Mouse (Mus musculus): ENCODE measurements around the gene Gstm4.
"Not testable (repeated sequence)": the region's sequence is repeated elsewhere in the genome, so short reads cannot be mapped to it uniquely, and the experiment has no call there.

Gstm4 gene

GRCm38 (mm10) chr3:108069231-108069870 is 24.7 kb upstream of the Gstm4 start:
- no peak for DNase-seq (ENCODE audit: low spot score)

- DNase-seq (ENCODE audit: low spot score), result no peak
These were observed 24.1 kb upstream of the Gstm4 start for GRCm38 (mm10) chr3:108068826-108069225.

- no peak for DNase-seq (ENCODE audit: low spot score)
These were observed 22.8 kb upstream of the Gstm4 start for GRCm38 (mm10) chr3:108067370-108067934.

GRCm38 (mm10) chr3:108065551-108065950 is 20.9 kb upstream of the Gstm4 start:
- DNase-seq (ENCODE audit: low spot score), result no peak

DNA sequence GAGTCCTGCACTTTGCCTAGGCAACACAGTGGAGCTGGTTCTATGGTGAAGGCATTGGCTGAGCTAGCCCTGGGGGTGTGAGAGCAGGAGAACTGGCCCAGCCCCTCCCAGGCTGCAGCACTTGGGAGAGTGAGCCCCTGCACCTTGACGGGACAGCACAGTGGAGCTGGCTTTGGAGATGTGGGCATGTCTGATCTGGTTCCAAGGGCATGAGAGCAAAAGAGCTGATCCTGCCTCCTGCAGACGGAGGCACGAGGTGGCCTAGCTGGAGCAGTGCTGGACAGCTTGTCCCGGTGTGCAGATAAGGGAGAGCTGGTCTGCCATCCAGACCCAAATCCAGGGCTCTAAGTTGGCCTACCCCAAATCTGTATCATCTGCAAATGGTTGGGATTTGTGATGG is 20.0 kb upstream of the Gstm4 start:
- DNase-seq (ENCODE audit: low spot score), result no peak

DNA sequence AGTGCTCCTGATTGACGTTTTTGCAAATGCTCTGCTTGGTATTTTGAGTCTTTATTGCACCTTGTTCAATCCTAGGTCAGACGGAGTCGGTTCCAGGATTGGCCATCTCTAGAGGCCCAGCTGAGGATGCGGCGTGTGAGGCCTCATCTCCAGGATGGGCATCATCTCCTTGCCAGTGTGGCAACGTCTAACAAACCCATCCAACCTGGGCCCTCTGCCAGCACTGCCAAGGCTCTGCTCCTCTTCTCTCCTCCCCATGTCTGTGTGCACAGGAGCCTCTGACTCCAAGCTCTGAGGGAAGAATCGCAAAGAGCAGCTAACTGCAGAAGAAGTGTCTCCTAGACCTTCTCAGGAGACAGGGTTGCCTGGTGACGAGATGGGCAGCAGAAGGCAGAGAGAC is 18.0 kb upstream of the Gstm4 start:
- no peak for DNase-seq (ENCODE audit: low spot score)

GRCm38 (mm10) chr3:108061420-108061819 is 16.7 kb upstream of the Gstm4 start:
- DNase-seq (ENCODE audit: low spot score), result peak; percentile 65

- no peak for DNase-seq (ENCODE audit: low spot score)
These were observed 5.8 kb upstream of the Gstm4 start for GRCm38 (mm10) chr3:108050493-108050892.

DNA sequence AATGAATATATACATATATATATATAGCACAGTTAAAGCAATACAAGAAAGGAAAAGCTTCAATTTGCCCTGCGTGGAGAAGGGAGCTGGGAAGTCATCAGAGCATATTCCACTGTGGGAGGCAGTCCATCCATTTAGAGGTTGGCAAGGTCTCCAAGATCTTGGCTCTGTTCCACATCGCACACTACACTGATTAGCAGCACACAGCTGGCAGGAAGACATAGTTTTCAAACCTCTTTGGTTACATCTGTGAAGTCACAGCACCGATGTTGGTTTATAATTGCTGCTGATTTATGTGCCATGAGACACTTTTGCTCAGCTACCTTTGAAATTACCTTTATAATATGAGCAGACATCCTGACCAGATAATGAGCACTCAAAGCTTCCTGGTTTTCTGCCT is 3.6 kb upstream of the Gstm4 start:
- no peak for DNase-seq (ENCODE audit: low spot score)

GRCm38 (mm10) chr3:108046944-108047655 is 2.4 kb upstream of the Gstm4 start:
- DNase-seq (ENCODE audit: low spot score), result no peak

GRCm38 (mm10) chr3:108033156-108033555 is 11.5 kb downstream of the Gstm4 start:
- DNase-seq (ENCODE audit: low spot score), result no peak

DNA sequence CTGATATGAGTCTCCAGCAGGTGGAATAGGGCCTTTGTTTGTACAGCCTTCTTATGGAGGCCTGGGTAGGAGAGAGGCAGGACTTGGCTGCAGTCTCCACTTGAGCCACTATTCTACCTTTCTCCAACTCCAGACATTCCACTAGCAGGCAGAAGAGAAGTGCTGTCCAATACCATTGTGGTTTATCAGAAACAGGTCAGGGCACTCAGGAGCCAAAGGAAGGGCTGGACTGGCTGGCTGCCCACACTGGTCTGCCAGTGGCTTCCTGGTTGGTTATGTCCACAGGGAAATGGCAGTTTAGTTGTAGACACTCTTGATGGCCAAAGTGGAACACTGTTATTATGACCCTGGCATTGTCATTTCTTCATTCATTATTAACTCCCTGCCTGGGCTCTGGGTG is 12.6 kb downstream of the Gstm4 start:
- no peak for DNase-seq (ENCODE audit: low spot score)

DNA sequence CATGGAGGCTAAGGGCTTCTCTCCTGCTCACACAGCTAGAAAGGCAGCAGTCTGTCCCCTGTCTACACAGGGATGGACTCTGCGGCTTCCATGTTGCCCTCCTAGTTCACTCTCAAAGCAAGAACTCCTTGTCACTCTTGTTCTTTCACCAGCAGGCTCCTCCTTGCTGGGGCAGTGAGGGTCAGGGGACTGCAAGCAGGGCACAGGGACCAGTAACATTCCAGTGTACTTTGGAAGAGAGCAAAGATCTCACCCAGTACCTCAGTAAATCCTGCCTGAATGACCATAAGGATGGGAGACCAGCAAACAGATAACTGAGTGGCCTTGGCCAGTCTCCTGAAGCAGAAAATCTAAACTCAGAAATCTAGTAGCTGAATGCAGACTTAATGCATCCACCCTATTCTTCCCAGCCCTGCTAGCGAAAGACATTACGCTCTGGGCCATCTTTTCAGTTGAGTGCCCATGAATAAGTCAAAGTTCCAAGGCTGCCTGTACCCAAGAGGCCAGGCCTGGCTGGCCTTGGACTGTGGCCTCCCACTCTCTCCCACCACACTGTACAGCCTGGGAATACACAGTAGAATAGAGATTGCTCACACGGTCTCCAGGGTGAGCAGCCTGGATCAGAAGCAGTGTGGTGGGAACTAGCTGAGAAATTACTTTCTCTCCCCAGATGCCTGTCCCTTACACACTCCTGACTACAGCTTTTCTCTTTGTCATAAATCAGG is 15.9 kb downstream of the Gstm4 start:
- no peak for DNase-seq (ENCODE audit: low spot score)

DNA sequence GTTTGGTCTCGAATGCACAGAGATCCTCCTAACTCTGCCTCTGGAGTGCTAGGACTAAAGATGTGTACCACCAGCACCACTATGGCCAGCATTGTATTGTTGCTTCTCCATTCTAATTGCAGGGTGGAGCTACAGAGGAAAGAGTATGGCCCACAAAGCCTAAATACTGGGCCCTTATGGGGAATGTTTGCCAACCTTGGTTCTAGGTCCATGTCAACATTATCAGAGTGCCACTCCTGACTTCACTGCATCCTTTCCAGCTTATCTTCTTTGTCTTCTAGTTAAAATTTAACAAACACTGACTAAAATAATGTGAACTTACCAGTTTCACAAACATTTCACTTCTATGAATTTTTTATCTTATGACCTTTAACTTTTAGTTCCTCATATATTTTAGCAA is 18.1 kb downstream of the Gstm4 start:
- no peak for DNase-seq (ENCODE audit: low spot score)

GRCm38 (mm10) chr3:108026049-108026448 is 18.6 kb downstream of the Gstm4 start:
- no peak for DNase-seq (ENCODE audit: low spot score)

GRCm38 (mm10) chr3:108025318-108025717 is 19.4 kb downstream of the Gstm4 start:
- no peak for DNase-seq (ENCODE audit: low spot score)

GRCm38 (mm10) chr3:108022650-108023049 is 22.0 kb downstream of the Gstm4 start:
- DNase-seq (ENCODE audit: low spot score), result no peak

DNA sequence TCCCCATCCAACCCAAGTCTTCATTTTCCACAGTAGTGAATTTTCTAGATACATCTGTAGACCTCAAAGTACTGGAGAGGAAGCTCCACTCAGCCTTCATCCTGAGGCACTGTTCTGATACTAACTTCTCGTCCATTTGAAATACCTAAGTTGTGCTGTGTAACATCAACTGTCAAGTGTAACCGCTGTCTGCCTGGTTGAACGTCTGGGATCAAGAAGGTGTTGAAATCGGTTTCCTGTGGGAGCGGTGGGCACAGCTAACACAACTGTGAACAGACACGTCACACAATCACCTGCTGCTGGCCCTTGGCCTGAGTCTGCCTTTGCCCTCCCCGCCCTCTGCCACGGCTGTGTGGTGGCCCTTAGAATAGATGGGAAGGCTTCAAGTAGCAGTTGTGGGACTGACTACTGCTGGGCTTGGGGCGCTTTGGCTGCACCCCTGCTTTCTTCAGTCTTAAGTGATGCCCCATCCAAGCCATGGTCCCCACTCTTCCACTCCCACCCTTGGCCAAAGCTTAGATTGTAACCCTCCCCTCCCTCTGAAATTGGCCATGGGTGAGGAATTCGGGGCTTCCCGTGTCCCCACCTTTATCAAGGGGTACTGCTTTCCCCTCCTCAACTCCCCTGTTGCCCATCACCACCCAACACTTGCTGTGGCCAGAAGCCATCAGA is 24.2 kb downstream of the Gstm4 start:
- DNase-seq (ENCODE audit: low spot score), result not testable (repeated sequence)

DNA sequence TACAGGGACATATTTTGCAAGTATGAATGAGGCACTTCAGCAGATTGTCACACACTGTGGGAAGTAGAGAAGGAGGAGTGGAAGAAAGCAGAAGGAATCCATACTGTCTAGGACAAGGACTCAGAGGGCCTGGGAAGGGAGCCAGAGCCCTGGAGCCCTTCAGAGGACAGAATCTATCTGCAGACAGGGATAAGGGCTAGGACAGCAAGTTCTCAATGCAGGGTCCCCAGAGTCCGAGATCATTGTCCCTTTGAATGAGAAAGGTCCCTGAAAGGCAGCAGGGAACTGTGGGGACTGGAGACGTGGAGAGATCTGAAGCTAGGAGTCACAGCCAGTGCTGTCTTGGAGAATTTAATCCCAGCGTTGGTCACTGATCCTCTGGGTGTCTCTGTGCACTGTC is 25.5 kb downstream of the Gstm4 start:
- DNase-seq (ENCODE audit: low spot score), result not testable (repeated sequence)

- no peak for DNase-seq (ENCODE audit: low spot score)
These were observed 26.4 kb downstream of the Gstm4 start for GRCm38 (mm10) chr3:108018190-108018820.

- DNase-seq (ENCODE audit: low spot score), result peak; percentile 97
These were observed 27.1 kb downstream of the Gstm4 start, which contains the start of gene Gstm1 for GRCm38 (mm10) chr3:108017473-108018189. Gene Gstm1 (minus strand): TSS chr3:108017973.

All from testis, postnatal 10 days (tissue).